Mouse (Mus musculus) bone marrow, adult 2 months (tissue): ENCODE results near the gene Faap20.

Source experiments
- CTCF ChIP-seq: fragments of 200-500 bp; IDR thresholded peaks from 2 replicates; pipeline ENCODE4 v1.5.1; 2011; ENCODE audit warnings: low read length, control low read depth; ENCODE audit not compliant: control insufficient read depth, insufficient read depth
- POLR2A ChIP-seq: fragments of 200-500 bp; IDR thresholded peaks from 2 replicates; pipeline ENCODE4 v1.6.1; 2011; ENCODE audit warnings: low read depth, mild to moderate bottlenecking, control low read depth, low read length, borderline replicate concordance; ENCODE audit not compliant: control insufficient read depth

- no peak for TF ChIP-seq POLR2A
- TF ChIP-seq CTCF, result no peak
Measured at GRCm38 (mm10) chr4:155246691-155247105, 2.9 kb upstream of the Faap20 start.
